Mouse (Mus musculus) liver, embryonic 16.5 days (tissue): ENCODE data around the gene Casq2. TPM values are rescaled to one million over a fixed set of nuclear protein-coding genes. Genes with fewer than 3 reads are reported as not detected.

Experiments
- ATAC-seq: fragments of 200-750 bp; cut with Nextera tagmentation; 2 replicates; pipeline ENCODE4 v1.8.0; 2017; ENCODE audit warnings: low read depth, mild to moderate bottlenecking, moderate number of reproducible peaks, moderate library complexity
- H3K27ac ChIP-seq: fragments of 300-500 bp; sonication (generic); 2 replicates; pipeline ENCODE4 v1.5.1; 2014; ENCODE audit warnings: mild to moderate bottlenecking, low read length
- H3K27me3 ChIP-seq: fragments of 300-500 bp; sonication (generic); 2 replicates; pipeline ENCODE4 v1.6.1; 2014; ENCODE audit warnings: low read depth, low read length, mixed read lengths; ENCODE audit not compliant: control insufficient read depth, insufficient read depth
- H3K36me3 ChIP-seq: fragments of 300-500 bp; sonication (generic); 2 replicates; pipeline ENCODE4 v1.6.1; 2014; ENCODE audit warnings: mild to moderate bottlenecking; ENCODE audit not compliant: control insufficient read depth, insufficient read depth
- H3K4me1 ChIP-seq: fragments of 300-500 bp; sonication (generic); 2 replicates; pipeline ENCODE4 v1.6.1; 2014; ENCODE audit warnings: low read depth, low read length, mixed read lengths; ENCODE audit not compliant: control insufficient read depth
- H3K4me2 ChIP-seq: fragments of 300-500 bp; sonication (generic); 2 replicates; pipeline ENCODE4 v1.6.1; 2014; ENCODE audit warnings: low read depth, low read length, mixed read lengths
- H3K4me3 ChIP-seq: fragments of 300-500 bp; sonication (generic); 2 replicates; pipeline ENCODE4 v1.5.1; 2014; ENCODE audit warnings: low read depth, mild to moderate bottlenecking, low read length
- H3K9ac ChIP-seq: fragments of 300-500 bp; sonication (generic); 2 replicates; pipeline ENCODE4 v1.6.1; 2014; ENCODE audit warnings: low read depth, low read length
- H3K9me3 ChIP-seq: fragments of 300-500 bp; sonication (generic); replicated peaks from 2 replicates; pipeline ENCODE4 v1.6.1; 2016; ENCODE audit warnings: low read length; ENCODE audit not compliant: control insufficient read depth
- WGBS: fragments of 180-500 bp; shearing (Covaris S2); extraction: QIAGEN DNeasy Blood & Tissue Kit; methylation state at CpG from one replicate; pipeline ENCODE4 v1.1.7; 2014; ENCODE audit not compliant: insufficient replicate concordance; 5-methylcytosine and 5-hydroxymethylcytosine counted together
- polyA plus RNA-seq: library from polyadenylated mRNA; unstranded; fragments of >200 nt; fragmentation: Nextera tagmentation; extraction: Ambion mirVana; gene quantifications from 2 replicates; pipeline ENCODE4 v1.2.1, GENCODE M21; 2015

Casq2 gene
- polyA plus RNA-seq, 1 experiment from 2014 or later, result 7.8 TPM

- H3K27ac ChIP-seq, result no peak overlapping the region
- no peak overlapping the region for H3K4me2 ChIP-seq
- H3K4me1 ChIP-seq, result peaks cover 3% of the 10 kb centered on the region
- no peak overlapping the region for H3K9ac ChIP-seq
- 0 out of 2 replicates have a peak, but pooled peaks have one; percentile 31 for ATAC-seq
- no peaks in the 10 kb centered on the region for H3K36me3 ChIP-seq
- H3K27me3 ChIP-seq, result peaks cover 27% of the 10 kb centered on the region
- no peak overlapping the region for H3K4me3 ChIP-seq
- H3K9me3 ChIP-seq, result no peaks in the 10 kb centered on the region
- WGBS, result 68% methylated on average over 2 of the region's 2 CpGs
These were observed 109.5 kb downstream of the Casq2 start for GRCm38 (mm10) chr3:102195762-102196161.

Other genes with a start within 250 kb of the Casq2 start
- 0.07 TPM in 1 of 2 replicates, not detected in the other for gene Mab21l3, start 237.5 kb upstream of the Casq2 start, polyA plus RNA-seq
- 2.4 and 3.1 TPM in 2 replicates for gene Slc22a15, start 162.0 kb upstream of the Casq2 start, polyA plus RNA-seq
- not detected in 2 replicates for gene Nhlh2, start 76.3 kb upstream of the Casq2 start, polyA plus RNA-seq
- 54.6 and 59.3 TPM in 2 replicates for gene Vangl1, start 118.3 kb downstream of the Casq2 start, polyA plus RNA-seq